Mouse (Mus musculus): ENCODE measurements around the gene Ublcp1. TPM values are rescaled to one million over a fixed set of nuclear protein-coding genes. Genes with fewer than 3 reads are reported as not detected.

The Ublcp1 gene
- polyA plus RNA-seq, 1 experiment = 13.5 TPM

DNA sequence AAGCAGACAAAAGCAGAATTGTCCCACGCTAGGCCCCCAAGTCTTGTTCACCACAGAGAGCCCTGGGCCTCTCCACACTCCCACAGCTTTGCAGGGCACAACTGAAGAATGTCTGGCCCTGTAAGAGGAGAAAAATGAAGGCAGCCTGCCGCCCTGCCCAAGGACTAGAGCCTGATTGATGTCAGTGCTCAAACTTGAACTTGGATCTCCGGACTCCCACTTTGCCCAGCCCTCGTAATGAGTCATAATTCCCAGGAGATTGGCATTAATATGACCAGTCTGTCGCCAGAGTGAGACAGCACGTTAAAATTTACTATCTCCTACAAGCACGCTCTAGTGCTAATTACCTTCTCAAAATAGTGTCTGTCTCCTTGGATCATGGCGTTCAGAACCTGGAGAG is 45.3 kb downstream of the Ublcp1 start:
- no peak for DNase-seq (ENCODE audit: low read depth, low spot score)
- 34% methylated on average over 8 of the region's 8 CpGs for WGBS

DNA sequence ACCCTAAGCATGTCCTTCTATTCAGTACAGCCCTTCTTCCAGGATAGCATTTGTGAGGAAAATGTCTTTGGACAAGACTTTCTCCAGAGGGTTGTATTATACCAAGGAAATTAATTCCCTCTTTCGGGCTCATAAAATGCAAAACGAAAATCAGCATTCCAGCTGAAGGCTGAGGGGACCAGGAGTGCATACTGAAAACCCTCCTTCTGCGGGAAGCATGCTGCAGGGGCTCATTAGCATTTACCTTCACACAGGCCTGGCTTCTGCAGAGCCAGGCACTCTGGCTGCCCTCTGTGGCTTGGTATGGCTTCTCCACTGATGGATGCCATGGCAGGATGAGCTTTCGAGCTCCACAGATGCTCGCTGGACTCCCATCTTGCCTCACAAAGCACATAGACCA is 46.3 kb downstream of the Ublcp1 start:
- DNase-seq (ENCODE audit: low read depth, low spot score) = no peak
- WGBS = 76% methylated on average over 5 of the region's 5 CpGs

DNA sequence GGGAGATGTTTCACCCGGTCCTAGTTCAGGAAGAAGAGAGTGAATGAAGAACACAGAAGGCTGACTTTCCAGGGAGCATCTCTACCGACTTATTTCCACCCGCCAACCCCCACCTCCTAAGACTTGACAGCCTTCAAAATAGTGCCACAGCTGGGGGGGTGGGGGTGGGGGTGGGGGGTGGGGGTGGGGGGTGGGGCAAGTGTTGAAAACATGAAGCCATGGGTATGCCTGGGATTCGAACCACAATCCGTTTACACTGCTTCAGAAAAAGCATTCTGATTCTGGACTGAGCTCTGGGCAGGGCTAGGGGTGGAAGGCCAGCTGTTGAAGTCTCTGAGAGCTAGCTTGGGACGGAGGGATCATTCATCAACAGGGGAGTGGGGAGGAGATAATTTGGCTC is 47.0 kb downstream of the Ublcp1 start:
- whole genome bisulfite sequencing = 57% methylated on average over 6 of the region's 6 CpGs
- DNase-seq (ENCODE audit: low read depth, low spot score) = no peak

DNA sequence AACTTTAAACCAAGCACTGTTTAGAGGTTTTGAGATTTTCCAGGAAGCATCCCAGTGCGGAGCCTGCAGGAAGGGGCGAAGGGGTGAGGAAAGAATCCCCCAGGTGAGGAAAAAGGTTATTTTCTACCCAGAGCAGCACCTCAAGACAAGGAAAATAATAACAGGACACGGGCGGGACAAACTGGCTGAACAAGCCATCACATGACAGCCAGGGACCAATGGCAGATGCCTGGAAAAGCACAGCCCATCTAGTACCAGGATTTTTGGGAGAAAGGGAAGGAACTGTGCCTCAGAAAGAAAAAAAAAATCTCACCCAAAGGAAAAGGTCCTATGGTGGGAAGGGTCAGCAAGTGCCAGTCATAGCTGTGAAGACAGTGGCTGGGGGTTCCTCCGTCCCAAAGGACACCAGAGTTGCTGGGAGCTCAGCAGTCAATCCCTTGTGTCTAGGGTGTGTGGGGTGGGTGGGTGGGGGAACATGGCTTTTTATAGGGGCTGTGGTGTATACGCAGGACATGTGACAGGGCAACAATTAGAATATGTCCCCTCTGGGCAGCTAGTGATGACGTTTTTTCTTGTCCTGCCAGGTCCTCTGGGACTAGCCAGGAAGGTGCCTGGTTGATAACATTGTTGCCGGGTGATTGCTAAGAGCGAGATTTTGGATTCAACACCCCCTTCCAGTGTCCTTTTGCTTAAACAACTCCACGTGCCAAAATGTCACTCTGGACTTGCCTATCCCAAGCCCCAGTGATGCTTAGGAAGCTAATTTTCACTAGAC is 47.8 kb downstream of the Ublcp1 start:
- no peak for DNase-seq (ENCODE audit: low read depth, low spot score)
- WGBS = 63% methylated on average over 10 of the region's 10 CpGs

DNA sequence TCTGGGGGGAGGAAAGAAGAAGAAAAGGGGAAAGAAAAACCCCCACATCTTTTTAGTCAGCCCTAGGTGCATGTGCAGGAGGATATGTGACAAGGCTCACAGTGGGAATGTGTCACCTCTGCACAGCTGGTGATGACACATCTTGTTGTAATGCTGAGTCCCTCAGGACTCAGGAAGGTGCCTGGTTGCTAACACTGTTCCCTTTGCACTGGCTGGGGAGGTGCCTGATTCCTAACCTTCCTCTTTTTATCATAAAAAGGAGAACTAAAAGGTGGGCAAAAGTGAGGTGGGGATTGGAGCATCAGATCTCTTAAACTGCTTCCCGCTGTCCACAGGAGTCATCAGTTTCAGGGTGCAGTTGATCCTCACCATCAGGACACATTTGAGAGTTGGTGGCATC is 52.9 kb downstream of the Ublcp1 start:
- 73% methylated on average over 1 of the region's 1 CpGs for WGBS
- DNase-seq (ENCODE audit: low read depth, low spot score) = no peak

DNA sequence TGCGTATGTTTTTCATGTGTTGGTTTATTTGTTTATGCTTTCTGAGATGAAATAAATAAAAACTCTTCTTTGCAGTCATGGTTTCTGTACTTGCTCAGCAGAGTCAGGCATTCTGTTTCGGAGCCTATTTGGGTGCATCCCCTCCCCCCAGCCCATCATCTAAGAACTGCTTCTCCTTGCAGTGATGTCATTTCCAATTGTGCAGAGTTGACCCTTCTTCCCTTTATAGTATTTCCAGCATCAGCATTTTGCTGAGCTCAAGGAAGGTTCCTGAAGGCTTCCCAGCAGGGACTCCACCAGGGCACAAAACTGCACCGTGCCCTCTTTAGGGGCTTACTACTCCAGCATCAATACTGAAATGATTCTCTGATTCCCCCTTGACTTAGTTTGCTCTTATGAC is 55.7 kb downstream of the Ublcp1 start:
- DNase-seq (ENCODE audit: low read depth, low spot score) = no peak
- 91% methylated on average over 3 of the region's 3 CpGs for WGBS

DNA sequence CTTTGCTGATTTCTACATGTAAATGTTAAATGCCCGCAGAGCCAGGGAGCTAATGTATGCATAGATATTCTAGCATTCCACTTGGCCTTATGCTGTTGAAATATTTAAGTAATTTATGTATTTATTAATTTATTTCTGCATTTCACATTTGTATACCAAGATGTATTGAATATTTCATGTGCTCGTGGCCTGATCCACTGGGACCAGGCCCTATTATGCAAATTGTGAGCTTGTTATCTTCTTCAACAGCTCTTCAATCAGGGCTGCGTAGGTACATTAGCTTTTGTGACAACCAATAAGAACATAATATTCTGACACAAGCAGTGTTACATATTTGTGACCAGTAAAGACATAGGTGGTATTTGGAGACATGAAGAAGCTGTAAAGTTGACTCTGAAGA is 56.9 kb downstream of the Ublcp1 start:
- no peak for DNase-seq (ENCODE audit: low read depth, low spot score)
- WGBS = 88% methylated on average over 3 of the region's 3 CpGs

DNA sequence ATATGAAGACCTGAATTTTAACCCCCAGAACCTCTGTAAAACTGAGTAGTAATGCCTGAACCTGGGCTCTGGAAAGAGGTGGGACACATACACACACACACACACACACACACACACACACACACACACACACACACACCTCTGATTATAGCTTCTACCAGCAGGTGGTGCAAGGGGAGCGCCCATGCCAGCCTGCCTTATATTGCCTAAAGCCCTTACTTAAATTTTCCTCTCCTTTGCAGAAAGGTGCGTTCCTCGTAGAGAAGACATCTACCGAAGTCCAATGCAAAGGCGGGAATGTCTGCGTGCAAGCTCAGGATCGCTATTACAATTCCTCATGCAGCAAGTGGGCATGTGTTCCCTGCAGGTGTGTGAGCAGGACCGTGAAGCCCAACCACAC is 58.0 kb downstream of the Ublcp1 start:
- DNase-seq (ENCODE audit: low read depth, low spot score) = no peak
- WGBS = 66% methylated on average over 8 of the region's 8 CpGs

DNA sequence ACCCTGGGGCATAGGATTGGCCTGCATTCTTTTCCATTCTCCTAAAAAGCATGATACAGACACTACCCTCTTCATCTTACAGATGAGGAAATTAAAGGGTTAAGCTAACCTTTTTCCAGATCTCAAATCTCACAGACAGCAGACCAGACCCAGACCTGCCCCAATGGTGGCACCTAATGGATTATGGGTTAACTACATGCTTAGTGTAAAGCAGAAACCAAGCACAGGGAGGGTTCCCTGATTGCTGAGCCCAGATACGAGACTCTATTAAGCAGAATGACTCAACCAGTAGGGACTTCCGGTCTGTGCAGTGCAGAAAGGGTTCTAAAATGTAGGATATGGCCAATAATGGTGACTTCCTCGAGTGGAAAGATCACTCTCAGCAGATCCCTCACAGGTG is 59.9 kb downstream of the Ublcp1 start:
- 29% methylated on average over 3 of the region's 3 CpGs for WGBS
- DNase-seq (ENCODE audit: low read depth, low spot score) = no peak

DNA sequence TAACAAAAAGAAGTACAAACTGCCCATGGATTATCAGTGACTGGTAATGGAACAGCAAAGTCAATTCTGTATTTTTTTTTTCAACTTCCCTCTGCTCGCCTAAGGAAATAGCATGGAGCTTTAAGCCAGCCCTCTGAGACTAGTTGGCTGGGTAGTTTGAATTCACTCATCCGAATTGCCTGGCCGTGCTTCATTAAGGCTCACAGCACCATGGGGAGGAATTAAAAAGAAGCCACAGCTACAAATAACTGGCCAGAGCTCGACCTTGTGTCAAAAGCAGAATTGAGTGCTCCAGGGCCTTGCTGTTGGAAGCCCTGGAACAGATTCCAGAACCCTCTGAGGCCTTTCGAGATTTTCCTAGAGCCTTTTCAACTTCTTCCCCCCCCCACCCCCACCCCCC is 61.7 kb downstream of the Ublcp1 start:
- 57% methylated on average over 5 of the region's 5 CpGs for WGBS
- DNase-seq (ENCODE audit: low read depth, low spot score) = no peak

DNA sequence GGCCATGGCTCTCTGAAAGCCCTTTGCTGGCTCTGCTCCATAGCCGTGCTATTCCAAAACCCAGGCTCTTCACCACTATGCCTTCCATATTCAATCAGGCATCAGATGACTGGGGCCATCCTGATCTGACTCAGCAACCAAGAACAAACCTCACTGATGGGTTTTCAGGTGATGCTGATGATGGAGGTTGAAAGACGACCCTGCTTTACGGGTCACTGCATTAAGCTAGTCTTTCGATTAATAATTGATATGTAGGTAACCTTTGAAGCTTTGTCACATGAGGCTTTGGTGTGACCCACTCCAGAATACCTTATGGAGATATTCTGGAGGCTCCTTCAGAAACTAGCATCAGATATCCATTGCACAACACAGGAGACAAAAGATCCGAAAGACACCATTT is 63.8 kb downstream of the Ublcp1 start:
- 66% methylated on average over 5 of the region's 5 CpGs for WGBS
- no peak for DNase-seq (ENCODE audit: low read depth, low spot score)

DNA sequence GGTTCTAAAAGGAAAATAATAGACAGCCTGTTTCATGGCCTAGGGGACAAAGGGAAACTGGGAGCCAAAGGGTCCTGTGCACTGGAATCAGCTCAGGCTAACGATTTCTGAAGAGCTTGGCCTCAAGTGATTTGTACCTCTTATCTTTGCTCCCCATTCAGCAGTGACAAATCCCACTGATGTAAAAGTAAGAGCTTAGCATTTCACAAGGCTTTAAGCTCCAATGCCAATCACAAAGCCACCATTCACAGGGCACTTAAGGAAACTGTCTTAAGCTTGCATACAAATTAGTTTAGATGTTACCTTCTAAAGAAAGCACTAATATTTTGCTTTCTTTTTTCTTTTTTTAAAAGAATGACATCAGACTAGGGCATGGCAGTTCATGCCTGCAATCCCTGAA is 64.3 kb downstream of the Ublcp1 start:
- 39% methylated on average over 1 of the region's 1 CpGs for WGBS

DNA sequence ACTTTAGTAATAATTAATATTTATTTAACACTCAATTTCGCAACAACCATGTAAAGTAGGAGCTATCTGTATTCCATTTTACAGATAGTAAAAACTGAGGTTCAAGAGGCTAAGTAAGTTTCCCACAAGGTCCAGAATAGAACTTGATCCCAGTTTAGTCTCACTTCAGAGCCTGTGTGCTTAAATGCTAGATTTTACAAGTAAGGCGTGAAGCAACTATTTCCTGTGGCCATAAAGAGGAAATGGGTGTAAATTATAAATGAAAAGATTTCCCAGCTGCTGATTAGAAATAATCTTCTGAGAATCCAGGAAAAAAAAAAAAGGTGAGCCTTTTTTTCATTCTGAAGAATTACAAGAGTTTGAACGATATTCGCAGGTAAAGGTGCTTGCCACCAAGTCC is 65.2 kb downstream of the Ublcp1 start:
- DNase-seq (ENCODE audit: low read depth, low spot score) = no peak
- 69% methylated on average over 4 of the region's 4 CpGs for whole genome bisulfite sequencing

More for the DNA sequence above, 64.3 kb downstream of the Ublcp1 start:
- no peak for DNase-seq (ENCODE audit: low read depth, low spot score)

Other genes with a start within 250 kb of the Ublcp1 start
- 0.16 and 0.18 TPM in 2 replicates for gene Il12b, start 70.4 kb downstream of the Ublcp1 start, polyA plus RNA-seq (2012; rRNA removed)
- gene Rnf145, start 48.5 kb upstream of the Ublcp1 start, polyA plus RNA-seq (2012; rRNA removed) = 41.6 and 44.6 TPM in 2 replicates
- gene Ebf1, start 146.8 kb upstream of the Ublcp1 start, polyA plus RNA-seq (2012; rRNA removed) = 2.8 and 4.3 TPM in 2 replicates